Mouse (Mus musculus) liver, postnatal 0 days (tissue): ENCODE results near the gene Strc.

ENCODE experiments used
- CTCF ChIP-seq: sonication (generic); IDR thresholded peaks from 2 replicates; pipeline ENCODE4 v1.5.1; 2016; ENCODE audit warnings: antibody characterized with exemption, low read depth
- EP300 ChIP-seq: IDR thresholded peaks from 2 replicates; pipeline ENCODE4 v1.6.1; 2016; ENCODE audit warnings: antibody characterized with exemption, low read depth, mild to moderate bottlenecking

GRCm38 (mm10) chr2:121418476-121418875 is 31.5 kb upstream of the Strc start:
- TF ChIP-seq CTCF: no peak
- no peak for TF ChIP-seq EP300
